Mouse (Mus musculus): ENCODE measurements around the gene Eogt.
A peak's percentile ranks its signal among the peaks of the same experiment; 100 is the strongest.

Gene Eogt

DNA sequence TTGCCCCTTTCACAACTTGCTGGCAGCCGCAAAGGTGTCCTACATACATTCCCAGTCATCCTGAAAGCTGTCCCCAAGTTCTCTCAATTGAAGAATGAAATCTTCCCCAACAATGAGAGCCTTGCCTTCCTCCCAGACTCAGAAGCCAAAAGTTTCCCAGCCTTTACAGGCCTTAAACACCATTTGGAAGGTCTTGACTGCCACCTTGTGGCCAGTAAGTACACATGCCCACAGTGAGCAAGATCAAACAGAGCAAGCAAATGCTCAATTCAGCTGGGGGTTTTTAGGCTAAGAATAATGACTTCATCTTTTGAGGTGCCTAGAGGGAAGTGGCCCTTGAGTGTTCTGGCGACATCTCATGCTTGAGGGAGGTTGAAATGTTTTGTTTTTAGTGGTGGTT is 42.2 kb downstream of the Eogt start:
- peak; percentile 24 to 70 for DNase-seq (ENCODE audit: inconsistent age in 2 of 2, low spot score in 1 of 2)

DNA sequence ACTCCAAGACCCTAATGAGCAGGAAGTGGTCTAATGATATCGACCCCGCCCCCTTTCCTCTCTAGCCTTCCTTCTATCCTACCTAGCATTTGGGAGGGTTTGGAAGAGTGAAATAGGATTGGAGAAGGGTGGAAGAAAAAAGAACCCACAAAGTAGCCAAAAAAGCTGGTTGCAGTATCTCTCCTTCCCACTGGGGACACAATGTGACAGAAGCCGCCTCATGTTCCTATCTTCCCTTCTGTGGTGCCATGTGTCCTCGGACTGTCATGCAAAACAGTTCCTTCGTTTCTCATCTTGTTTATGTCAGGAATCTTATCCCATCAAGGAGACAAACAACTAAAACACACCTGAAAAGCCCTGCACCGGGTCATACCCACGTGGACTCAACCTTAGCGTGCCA is 42.9 kb downstream of the Eogt start:
- no peak for DNase-seq (ENCODE audit: inconsistent age in 2 of 2, low spot score in 1 of 2)

DNA sequence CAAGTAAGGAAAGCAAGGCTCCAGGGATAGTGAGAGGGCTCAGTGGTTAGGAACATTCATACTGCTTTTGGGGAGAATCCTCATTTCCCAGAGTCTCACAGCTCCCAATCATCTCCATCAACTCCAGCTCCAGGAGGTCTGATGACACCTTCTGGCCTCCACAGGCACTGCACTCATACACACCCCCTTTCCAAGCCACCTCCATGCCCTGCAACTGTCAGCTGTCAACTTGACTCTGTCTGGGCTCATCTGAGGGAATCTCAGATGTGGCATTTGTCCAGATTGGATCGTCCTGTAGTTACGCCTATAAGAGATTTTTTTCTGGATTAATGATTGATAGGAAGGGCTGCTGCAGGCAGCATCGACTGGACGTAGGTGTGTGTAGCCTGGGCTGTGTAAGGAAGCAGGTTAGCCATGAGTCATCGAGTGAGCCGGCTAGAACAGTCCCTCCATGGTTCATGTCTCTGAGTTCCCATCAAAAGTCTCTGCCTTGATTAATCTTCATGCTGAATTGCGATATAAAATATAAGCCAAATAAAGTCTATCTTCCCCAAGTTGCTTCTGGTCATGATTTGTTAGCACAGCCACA is 44.6 kb downstream of the Eogt start:
- peak; percentile 22 to 72 for DNase-seq (ENCODE audit: inconsistent age in 2 of 2, low spot score in 1 of 2)

DNA sequence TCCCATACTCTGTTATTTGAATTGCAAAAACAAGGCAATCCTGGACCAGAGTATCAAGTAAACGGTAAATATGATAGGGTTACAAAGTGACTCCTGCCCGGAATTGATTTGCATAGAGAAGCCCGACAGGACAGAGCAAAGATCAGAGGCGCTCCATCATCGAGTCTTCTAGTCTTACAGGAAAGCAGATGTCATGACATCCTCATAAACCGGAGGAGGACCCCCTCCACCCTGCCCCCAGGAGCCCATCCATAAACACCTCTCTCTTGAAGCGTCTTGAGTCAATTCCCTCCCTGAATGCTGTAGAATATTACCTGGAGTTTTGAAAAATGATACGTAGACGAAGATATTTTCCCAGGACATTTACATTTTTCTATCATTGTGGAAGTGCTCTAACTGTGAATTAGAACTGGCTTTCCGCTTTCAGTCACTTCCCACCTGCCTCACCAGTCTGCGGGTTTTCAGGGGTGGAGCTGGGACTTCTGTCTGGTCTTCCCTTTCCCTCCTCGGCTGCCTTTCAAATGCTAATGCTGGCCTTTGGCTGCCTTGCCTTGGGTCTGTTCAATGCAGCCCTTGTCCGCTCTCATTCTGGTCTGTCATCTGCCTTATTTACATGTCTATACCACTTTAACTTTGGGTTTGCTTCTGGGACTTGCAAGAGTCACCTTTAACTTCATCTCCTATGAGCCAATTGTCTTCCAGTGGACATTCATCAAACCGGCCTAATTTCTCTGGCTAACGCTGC is 46.9 kb downstream of the Eogt start:
- no peak for DNase-seq (ENCODE audit: inconsistent age in 2 of 2, low spot score in 1 of 2)

DNA sequence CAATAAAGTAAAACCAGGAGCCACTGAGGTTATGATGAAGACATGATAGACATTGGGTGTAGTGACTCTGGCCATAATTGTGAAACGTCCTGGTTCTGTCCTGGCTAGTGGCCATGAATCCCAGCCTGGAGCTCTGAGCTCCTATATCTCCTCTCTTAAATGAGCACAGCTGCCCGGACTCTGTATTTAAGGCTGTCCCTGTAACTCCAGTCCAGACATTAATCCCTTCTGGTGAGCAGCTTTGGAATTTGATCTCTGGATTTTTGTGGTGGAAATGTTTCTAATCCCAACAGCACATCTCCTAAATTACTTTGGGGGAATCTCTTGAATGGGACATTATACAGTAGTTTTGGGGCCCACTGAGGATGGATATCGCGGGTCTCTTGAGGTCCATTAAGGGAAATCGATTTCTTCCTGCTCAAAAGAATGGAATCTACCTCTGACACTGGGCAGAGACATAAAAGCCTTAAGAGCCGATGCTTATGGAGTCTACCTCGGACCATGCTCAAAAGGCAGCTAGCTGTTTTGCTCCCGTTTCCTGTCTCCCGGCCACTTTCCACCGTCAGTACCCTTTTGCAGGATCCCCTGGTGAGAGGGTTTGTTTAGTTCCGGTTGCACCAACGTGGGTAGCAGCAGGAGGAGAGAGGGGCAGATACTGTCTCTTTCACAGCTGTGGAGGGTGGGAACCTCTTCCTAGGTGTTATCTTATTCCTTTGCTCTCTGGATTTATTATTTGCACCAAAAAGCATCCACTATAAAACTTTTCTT is 47.6 kb downstream of the Eogt start:
- DNase-seq (ENCODE audit: inconsistent age in 2 of 2, low spot score in 1 of 2) = no peak

DNA sequence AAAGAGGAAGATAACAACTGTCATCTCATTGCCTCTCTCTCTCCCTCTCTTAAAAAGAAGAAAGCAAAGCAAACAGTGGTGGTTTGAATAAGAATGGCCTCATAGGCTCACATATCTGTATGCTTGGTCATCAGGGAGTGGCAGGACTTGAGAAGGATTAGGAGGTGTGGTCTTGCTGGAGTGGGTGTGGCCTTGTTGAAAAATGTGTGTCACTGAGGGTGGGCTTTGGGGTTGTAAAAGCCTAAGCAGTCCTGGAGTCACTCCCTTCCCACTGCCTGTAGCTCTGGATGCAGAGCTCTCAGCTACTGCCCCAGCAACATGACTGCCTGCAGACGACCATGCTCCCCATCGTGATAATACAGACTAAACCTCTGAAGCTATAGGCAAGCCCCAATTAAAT is 66.6 kb downstream of the Eogt start:
- DNase-seq (ENCODE audit: inconsistent age in 2 of 2, low spot score in 1 of 2) = no peak

DNA sequence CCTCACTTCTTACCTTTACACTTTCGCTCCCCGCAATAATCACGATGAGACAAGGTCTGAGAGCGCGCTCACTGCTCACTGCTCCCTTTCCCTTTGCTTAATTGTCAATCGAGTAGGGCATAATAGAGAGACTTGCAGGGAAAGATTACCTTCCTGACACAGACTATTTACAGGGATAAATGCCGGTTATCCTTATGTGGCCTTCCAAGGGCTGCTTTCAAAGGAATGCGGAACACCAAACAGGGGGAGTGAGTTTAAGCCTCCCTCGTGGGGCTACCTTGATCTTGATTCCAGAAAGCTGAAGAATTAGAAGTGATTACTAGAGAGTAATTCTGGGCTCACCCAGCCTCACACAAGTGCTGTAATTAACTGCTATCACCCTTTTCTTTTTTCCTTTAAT is 69.0 kb downstream of the Eogt start:
- no peak for DNase-seq (ENCODE audit: inconsistent age in 2 of 2, low spot score in 1 of 2)

DNA sequence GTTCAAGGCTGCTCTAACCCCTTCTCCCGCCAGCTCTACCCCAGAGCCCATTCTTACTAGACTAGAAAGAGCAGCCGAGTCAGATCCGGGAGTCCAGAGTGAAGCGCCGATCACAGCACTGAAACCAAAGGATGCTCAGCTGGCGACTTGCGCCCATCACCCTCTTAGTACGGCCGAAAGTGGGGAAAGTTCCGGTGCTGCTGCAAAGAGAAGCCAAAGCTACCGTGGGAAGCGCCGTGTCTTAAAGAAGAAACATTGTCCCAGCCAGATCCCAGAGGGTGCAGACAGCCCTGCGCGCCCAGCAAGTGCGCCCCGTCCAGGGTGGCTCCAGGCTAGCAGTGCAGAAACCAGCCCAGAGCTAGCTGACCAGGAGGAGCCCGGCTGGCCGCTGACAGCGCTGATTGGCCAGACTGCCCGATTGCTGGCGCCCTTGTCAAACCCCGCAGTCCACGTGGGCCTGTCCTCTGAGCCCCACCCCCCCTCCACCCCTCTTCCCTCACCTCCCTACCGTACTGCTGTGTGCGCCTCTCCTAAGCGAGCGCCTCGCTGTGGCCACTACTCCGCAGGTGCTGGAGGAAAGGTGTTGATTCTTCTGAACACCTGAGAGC is 88.8 kb downstream of the Eogt start, which contains the start of gene Fam19a4:
TSS of gene Fam19a4 (minus strand) at position 340 of the 608 bp plus-strand sequence.
- peak; percentile 45 to 78 for DNase-seq (ENCODE audit: inconsistent age in 2 of 2, low spot score in 1 of 2)
